Mouse (Mus musculus) heart, postnatal 0 days (tissue): ENCODE measurements at regions not wholly inside any gene's neighbourhood (a gene's known extent, or its start where the extent isn't known, plus 50 kb on each side); places are given as distances from the start of the nearest gene placed in this dataset.

ENCODE experiments used
- CTCF ChIP-seq: IDR thresholded peaks from 2 replicates; pipeline ENCODE4 v1.5.1; 2016; ENCODE audit warnings: antibody characterized with exemption, control low read depth, low read depth
- EP300 ChIP-seq: IDR thresholded peaks from 2 replicates; pipeline ENCODE4 v1.6.1; 2016; ENCODE audit warnings: antibody characterized with exemption, low read depth

GRCm38 (mm10) chr13:111940275-111940674 lies 131.5 kb upstream of the Map3k1 start:
- TF ChIP-seq EP300: no peak
- TF ChIP-seq CTCF: no peak
